Mouse (Mus musculus) neural tube, embryonic 14.5 days (tissue): ENCODE results near the gene Gpt2. TPM values are rescaled to one million over a fixed set of nuclear protein-coding genes. Genes with fewer than 3 reads are reported as not detected.

ENCODE experiments used
- ATAC-seq: fragments of 200-750 bp; cut with Nextera tagmentation; 2 replicates; pipeline ENCODE4 v1.8.0; 2017; ENCODE audit warnings: low read depth, mild to moderate bottlenecking, moderate TSS enrichment, moderate library complexity
- H3K27ac ChIP-seq: fragments of 300-500 bp; sonication (generic); 2 replicates; pipeline ENCODE4 v1.5.1; 2014; ENCODE audit warnings: low read depth, mild to moderate bottlenecking, control low read depth, low read length, moderate library complexity, mixed read lengths
- H3K27me3 ChIP-seq: fragments of 300-500 bp; sonication (generic); 2 replicates; pipeline ENCODE4 v1.6.1; 2014; ENCODE audit warnings: low read length; ENCODE audit not compliant: control insufficient read depth, insufficient read depth
- H3K36me3 ChIP-seq: fragments of 300-500 bp; sonication (generic); 2 replicates; pipeline ENCODE4 v1.6.1; 2014; ENCODE audit warnings: low read length, mixed read lengths; ENCODE audit not compliant: control insufficient read depth, insufficient read depth
- H3K4me1 ChIP-seq: fragments of 300-500 bp; sonication (generic); 2 replicates; pipeline ENCODE4 v1.6.1; 2014; ENCODE audit warnings: low read length; ENCODE audit not compliant: control insufficient read depth, insufficient read depth
- H3K4me2 ChIP-seq: fragments of 300-500 bp; sonication (generic); 2 replicates; pipeline ENCODE4 v1.6.1; 2014; ENCODE audit warnings: mild to moderate bottlenecking, low read depth, low read length, control low read depth
- H3K4me3 ChIP-seq: fragments of 300-500 bp; sonication (generic); 2 replicates; pipeline ENCODE4 v1.5.1; 2014; ENCODE audit warnings: low read depth, low read length, control low read depth, mixed read lengths
- H3K9ac ChIP-seq: fragments of 300-500 bp; sonication (generic); replicated peaks from 2 replicates; pipeline ENCODE4 v1.6.1; 2014; ENCODE audit warnings: low read depth, mild to moderate bottlenecking, control low read depth, low read length, mixed read lengths
- H3K9me3 ChIP-seq: fragments of 300-500 bp; sonication (generic); 2 replicates; pipeline ENCODE4 v1.6.1; 2016; ENCODE audit warnings: low read length; ENCODE audit not compliant: control insufficient read depth
- WGBS: fragments of 180-500 bp; shearing (Covaris S2); extraction: QIAGEN DNeasy Blood & Tissue Kit; methylation state at CpG from one replicate; pipeline ENCODE4 v1.1.7; 2014; 5-methylcytosine and 5-hydroxymethylcytosine counted together
- polyA plus RNA-seq: library from polyadenylated mRNA; unstranded; fragments of >200 nt; fragmentation: Nextera tagmentation; extraction: Ambion mirVana; gene quantifications from 2 replicates; pipeline ENCODE4 v1.2.1, GENCODE M21; 2014

The Gpt2 gene
- polyA plus RNA-seq, 1 experiment from 2014 or later, result 65.2 TPM

DNA sequence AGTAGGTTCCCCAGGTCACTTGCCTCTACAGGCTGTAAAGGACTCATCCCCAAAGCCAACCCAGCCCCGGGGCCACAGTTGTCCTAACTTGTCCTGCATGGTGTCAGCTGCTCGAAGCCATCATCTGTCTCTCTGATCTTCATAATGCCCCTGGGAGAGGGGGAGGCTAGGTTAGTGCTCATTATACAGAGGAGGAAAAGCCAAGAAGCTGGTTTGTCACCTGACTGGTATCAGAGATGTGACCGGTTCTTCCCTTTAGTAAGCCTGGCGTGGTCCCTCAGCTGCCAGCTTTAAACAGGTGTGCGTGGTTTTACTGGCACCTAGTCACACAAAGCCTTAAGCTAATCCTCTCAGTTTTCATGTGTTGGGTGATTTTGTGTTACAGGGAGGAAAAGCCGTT, 12.3 kb downstream of the Gpt2 start:
- Histone ChIP-seq H3K4me3 (no peak overlapping the region), H3K27me3 (no peaks in the 10 kb centered on the region), H3K9me3 (no peaks in the 10 kb centered on the region), H3K27ac (no peak overlapping the region), H3K36me3 (peaks cover 32% of the 10 kb centered on the region), H3K4me2 (no peak overlapping the region), H3K4me1 (peaks cover 6% of the 10 kb centered on the region; the same call in 1 of the 2 replicates), H3K9ac (no peak overlapping the region)
- WGBS, result 95% methylated on average over 6 of the region's 6 CpGs
- no peak for ATAC-seq

DNA sequence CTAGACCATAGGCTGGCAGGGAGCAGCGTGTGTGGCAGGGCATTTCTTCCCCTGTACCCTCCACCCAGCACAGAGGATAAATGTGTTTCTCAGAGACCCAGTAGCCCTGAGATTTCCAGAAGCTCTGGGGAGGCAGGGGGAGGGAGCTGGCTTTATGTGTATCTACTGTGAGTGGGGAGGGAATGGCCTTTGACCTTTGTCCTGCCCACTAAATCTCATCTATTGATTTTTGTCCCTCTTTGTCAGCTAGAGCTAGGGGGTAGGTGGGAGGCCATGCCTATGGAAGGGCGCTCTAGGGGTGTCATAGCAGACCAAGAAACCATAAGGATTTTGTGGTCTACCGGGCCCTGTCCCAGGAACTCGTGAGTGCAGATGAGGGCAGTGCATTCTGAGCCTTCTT, 14.2 kb downstream of the Gpt2 start:
- no peak overlapping the region for H3K9ac ChIP-seq
- H3K4me1 ChIP-seq, result peaks cover 1% of the 10 kb centered on the region; the same call in 1 of the 2 replicates
- H3K9me3 ChIP-seq, result no peaks in the 10 kb centered on the region
- H3K27me3 ChIP-seq, result no peaks in the 10 kb centered on the region
- no peak overlapping the region for H3K27ac ChIP-seq
- H3K36me3 ChIP-seq, result peaks cover 41% of the 10 kb centered on the region
- WGBS, result 73% methylated on average over 4 of the region's 4 CpGs
- no peak for ATAC-seq
- H3K4me3 ChIP-seq, result no peak overlapping the region
- no peak overlapping the region for H3K4me2 ChIP-seq

DNA sequence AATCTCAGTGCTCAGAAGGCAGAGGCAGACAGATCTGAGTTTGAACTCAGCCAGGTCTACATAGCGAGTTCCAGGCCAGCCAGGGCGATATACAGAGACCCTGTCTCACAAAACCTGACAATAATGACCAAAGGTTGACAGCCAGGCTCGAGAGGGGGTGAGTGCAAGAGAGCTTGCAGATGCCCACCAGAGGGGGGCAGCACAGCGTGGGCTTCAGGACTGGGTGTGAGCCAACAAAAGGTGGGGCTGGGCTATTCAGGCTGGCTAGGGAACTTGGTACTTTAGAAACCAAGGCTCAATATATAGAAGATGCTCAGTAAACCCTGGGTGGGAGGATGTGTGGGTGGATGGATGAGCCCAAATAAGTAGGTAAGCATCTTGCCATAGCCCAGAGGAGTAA, 16.3 kb downstream of the Gpt2 start:
- H3K4me2 ChIP-seq, result no peak overlapping the region
- no peaks in the 10 kb centered on the region for H3K9me3 ChIP-seq
- H3K4me1 ChIP-seq, result no peaks in the 10 kb centered on the region
- H3K36me3 ChIP-seq, result peaks cover 54% of the 10 kb centered on the region
- H3K27ac ChIP-seq, result no peak overlapping the region
- no peak overlapping the region for H3K9ac ChIP-seq
- WGBS, result 85% methylated on average over 4 of the region's 4 CpGs
- no peak overlapping the region for H3K4me3 ChIP-seq
- ATAC-seq, result no peak
- no peaks in the 10 kb centered on the region for H3K27me3 ChIP-seq

DNA sequence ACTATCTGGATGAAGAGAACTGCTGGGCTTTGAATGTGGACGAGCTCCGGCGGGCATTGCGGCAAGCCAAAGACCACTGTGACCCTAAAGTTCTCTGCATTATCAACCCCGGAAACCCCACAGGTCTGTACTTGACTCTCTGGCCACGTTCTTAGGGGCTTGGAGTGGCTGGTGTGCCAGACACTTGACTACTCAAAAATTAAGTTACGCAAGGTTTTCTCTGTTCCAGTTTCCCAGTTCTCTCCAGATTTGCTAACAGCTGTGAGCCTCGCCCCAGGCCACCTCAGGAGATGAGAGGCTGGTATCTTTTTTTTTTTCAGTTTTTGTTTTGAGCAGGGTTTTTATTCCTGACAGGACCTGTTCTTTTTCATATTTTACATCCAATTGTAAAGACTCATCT, 19.9 kb downstream of the Gpt2 start:
- peaks cover 67% of the 10 kb centered on the region for H3K36me3 ChIP-seq
- no peak for ATAC-seq
- no peak overlapping the region for H3K4me3 ChIP-seq
- no peaks in the 10 kb centered on the region for H3K27me3 ChIP-seq
- H3K9ac ChIP-seq, result no peak overlapping the region
- no peak overlapping the region for H3K4me2 ChIP-seq
- H3K27ac ChIP-seq, result no peak overlapping the region
- 93% methylated on average over 8 of the region's 8 CpGs for WGBS
- H3K9me3 ChIP-seq, result no peaks in the 10 kb centered on the region
- no peaks in the 10 kb centered on the region for H3K4me1 ChIP-seq

DNA sequence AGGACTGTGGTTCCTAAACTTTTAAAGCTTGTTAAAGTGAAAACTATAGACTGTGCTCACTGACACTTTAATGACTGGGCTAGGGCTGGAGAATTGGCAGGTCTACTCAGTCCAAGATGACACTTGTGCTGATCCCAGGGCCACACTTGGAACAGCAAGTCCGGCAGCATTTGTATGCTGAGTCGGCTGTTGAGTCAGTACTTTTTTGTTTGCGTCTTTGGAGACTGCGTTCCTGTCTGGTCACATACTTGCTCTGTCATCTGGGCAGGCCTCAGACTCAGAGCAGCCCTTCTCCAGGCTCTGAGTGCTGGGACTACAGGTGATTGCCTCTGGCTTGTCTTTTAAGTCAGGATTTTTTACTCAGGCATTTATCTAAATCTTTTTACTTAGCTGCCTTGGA, 20.9 kb downstream of the Gpt2 start:
- Histone ChIP-seq H3K4me2 (no peak overlapping the region), H3K27me3 (no peaks in the 10 kb centered on the region), H3K36me3 (peaks cover 67% of the 10 kb centered on the region), H3K9me3 (no peaks in the 10 kb centered on the region), H3K4me1 (no peaks in the 10 kb centered on the region), H3K27ac (peak overlapping the region; percentile 46; the same call in 1 of the 2 replicates), H3K9ac (no peak overlapping the region), H3K4me3 (no peak overlapping the region)
- WGBS, result 69% methylated on average over 4 of the region's 4 CpGs
- ATAC-seq, result no peak; the same call in 1 of the 2 replicates

DNA sequence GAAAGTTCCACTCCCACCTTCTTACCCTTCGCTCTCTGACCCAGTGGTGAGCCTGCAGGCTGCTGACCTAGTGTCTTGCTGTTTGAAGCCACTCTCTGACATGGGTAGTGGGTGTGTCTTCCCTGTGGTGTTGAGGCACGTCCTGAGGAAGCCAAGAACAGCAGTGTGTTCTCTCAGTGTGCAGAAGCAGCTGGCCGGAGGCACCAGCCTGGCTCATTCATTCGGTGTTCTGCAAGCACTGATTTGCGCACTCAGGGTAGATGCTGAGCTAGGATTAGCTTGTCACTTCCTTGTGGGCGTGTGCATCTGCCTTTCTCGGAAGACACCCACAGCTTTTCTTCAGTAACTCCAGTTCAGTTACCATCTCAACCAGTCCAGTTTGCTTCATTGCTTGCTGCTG, 23.0 kb downstream of the Gpt2 start:
- WGBS, result 76% methylated on average over 7 of the region's 7 CpGs
- H3K36me3 ChIP-seq, result peaks cover 72% of the 10 kb centered on the region

DNA sequence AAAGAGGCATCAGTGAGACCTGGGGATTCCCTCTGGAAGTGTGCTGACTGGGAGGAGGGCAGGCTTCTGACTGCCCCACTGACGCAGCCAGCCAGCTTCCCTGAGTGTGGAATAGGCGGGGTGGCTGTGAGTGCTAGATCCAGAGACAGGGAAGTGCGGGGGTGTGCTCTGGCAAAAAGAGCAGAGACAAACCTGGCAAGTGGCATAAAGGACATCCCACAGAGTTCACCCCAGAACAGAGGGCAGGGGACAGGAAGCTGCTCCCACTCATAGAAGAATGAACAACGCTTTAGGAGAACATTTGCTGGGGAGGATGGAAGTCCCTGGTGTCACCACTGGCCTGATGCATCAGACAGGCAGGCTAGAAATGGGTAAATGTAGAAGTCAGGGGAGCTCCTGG, 25.0 kb downstream of the Gpt2 start:
- Histone ChIP-seq H3K27ac (no peak overlapping the region), H3K4me1 (no peaks in the 10 kb centered on the region), H3K4me3 (no peak overlapping the region), H3K4me2 (no peak overlapping the region), H3K27me3 (no peaks in the 10 kb centered on the region), H3K9me3 (no peaks in the 10 kb centered on the region), H3K36me3 (peaks cover 73% of the 10 kb centered on the region), H3K9ac (no peak overlapping the region)
- 91% methylated on average over 4 of the region's 4 CpGs for WGBS
- ATAC-seq, result no peak

More for the DNA sequence above, 23.0 kb downstream of the Gpt2 start:
- no peak for ATAC-seq
- Histone ChIP-seq H3K27me3 (no peaks in the 10 kb centered on the region), H3K9ac (no peak overlapping the region), H3K4me2 (no peak overlapping the region), H3K4me3 (no peak overlapping the region), H3K9me3 (no peaks in the 10 kb centered on the region), H3K27ac (no peak overlapping the region), H3K4me1 (no peaks in the 10 kb centered on the region)

DNA sequence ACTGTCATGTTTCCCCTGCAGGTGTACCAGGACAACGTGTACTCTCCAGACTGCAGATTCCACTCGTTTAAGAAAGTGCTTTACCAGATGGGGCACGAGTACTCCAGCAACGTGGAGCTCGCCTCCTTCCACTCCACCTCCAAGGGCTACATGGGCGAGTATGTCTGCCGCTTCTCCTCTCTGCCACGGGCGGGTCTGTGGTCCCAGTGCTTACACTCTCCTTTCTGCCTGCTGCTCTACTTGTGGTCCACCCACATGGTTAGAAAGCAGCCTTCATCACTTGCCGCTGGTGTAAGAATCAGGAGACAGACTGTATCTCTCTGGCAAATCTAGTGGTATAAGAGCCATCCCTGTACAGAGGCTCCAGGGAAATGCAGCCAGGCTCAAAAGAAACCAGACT, 25.6 kb downstream of the Gpt2 start:
- ATAC-seq, result no peak
- no peak overlapping the region for H3K4me2 ChIP-seq
- no peak overlapping the region for H3K9ac ChIP-seq
- H3K36me3 ChIP-seq, result peaks cover 75% of the 10 kb centered on the region
- no peak overlapping the region for H3K27ac ChIP-seq
- H3K9me3 ChIP-seq, result no peaks in the 10 kb centered on the region
- no peak overlapping the region for H3K4me3 ChIP-seq
- 98% methylated on average over 10 of the region's 10 CpGs for WGBS
- H3K27me3 ChIP-seq, result no peaks in the 10 kb centered on the region
- no peaks in the 10 kb centered on the region for H3K4me1 ChIP-seq

DNA sequence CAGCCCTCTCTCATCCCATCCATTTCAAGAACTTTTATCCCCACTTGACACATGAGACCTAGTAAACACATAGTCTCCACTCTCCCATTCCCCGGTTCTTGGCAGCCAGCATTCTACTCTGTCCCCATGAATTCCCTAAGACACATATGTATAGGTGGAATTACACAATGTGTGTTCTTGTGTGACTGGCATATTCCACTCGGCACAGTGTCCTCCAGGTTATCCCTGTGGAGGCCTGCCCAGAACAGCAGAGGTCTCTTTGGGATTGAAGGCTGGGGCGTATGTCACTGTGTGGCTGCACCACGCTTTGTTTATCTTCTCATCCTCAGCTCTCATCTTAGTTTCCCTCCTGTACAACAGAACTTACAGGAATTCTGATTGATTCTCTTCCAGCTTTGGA, 28.2 kb downstream of the Gpt2 start:
- Histone ChIP-seq H3K4me3 (no peak overlapping the region), H3K9ac (no peak overlapping the region), H3K4me1 (no peaks in the 10 kb centered on the region), H3K9me3 (no peaks in the 10 kb centered on the region), H3K4me2 (no peak overlapping the region), H3K27me3 (no peaks in the 10 kb centered on the region), H3K36me3 (peaks cover 67% of the 10 kb centered on the region), H3K27ac (no peak overlapping the region)
- 96% methylated on average over 4 of the region's 4 CpGs for WGBS
- no peak for ATAC-seq

DNA sequence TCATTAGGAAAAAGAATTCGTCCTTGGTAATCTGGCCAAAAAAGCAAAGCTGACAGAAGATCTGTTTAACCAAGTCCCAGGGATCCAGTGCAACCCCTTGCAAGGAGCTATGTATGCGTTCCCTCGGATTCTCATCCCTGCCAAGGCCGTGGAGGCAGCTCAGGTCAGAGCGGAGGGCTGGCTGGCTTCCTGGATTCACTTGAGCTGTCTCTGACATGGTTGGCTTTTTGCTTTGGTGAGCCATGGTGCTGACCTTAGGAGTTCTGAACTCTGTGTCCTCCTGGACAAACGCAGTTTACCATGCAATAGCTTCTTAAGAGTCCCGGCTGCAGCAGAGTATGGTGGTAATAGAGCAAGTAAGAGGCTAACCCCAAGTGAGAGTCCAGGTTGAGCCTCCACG, 29.0 kb downstream of the Gpt2 start:
- ATAC-seq, result no peak
- H3K9me3 ChIP-seq, result no peaks in the 10 kb centered on the region
- no peak overlapping the region for H3K9ac ChIP-seq
- peaks cover 61% of the 10 kb centered on the region for H3K36me3 ChIP-seq
- H3K4me2 ChIP-seq, result no peak overlapping the region
- H3K4me1 ChIP-seq, result no peaks in the 10 kb centered on the region
- no peak overlapping the region for H3K4me3 ChIP-seq
- no peaks in the 10 kb centered on the region for H3K27me3 ChIP-seq
- H3K27ac ChIP-seq, result no peak overlapping the region
- 96% methylated on average over 8 of the region's 8 CpGs for WGBS
